Mouse (Mus musculus): Measurements from ENCODE around the gene B3gnt2. TPM values are rescaled to one million over a fixed set of nuclear protein-coding genes. Genes with fewer than 3 reads are reported as not detected.

B3gnt2 gene
- polyA plus RNA-seq, 1 experiment from 2014 or later: 6.5 TPM

- Histone ChIP-seq H3K4me2 (no peak overlapping the region), H3K9ac (no peak overlapping the region), H3K9me3 (replicated peaks) (no peaks in the 10 kb centered on the region), H3K4me3 (no peak overlapping the region), H3K27me3 (no peaks in the 10 kb centered on the region), H3K36me3 (no peaks in the 10 kb centered on the region), H3K4me1 (replicated peaks) (no peaks in the 10 kb centered on the region), H3K27ac (peak overlapping the region; percentile 31; the same call in 1 of the 2 replicates)
- 65% methylated on average over 4 of the region's 4 CpGs for whole genome bisulfite sequencing
- ATAC-seq (replicated peaks; ENCODE audit: insufficient number of reproducible peaks, insufficient read depth, low FRiP score, low read depth): no peak
Measured at GRCm38 (mm10) chr11:22763556-22764295, 97.0 kb downstream of the B3gnt2 start.

GRCm38 (mm10) chr11:22763055-22763454 is 97.7 kb downstream of the B3gnt2 start:
- Histone ChIP-seq H3K36me3 (no peaks in the 10 kb centered on the region), H3K27ac (peak overlapping the region; percentile 31; the same call in 1 of the 2 replicates), H3K4me3 (no peak overlapping the region), H3K27me3 (no peaks in the 10 kb centered on the region), H3K4me2 (no peak overlapping the region), H3K9me3 (replicated peaks) (no peaks in the 10 kb centered on the region), H3K4me1 (replicated peaks) (no peaks in the 10 kb centered on the region), H3K9ac (no peak overlapping the region)
- WGBS: 76% methylated on average over 1 of the region's 1 CpGs
- ATAC-seq (replicated peaks; ENCODE audit: insufficient number of reproducible peaks, insufficient read depth, low FRiP score, low read depth): no peak

- WGBS: 74% methylated on average over 18 of the region's 18 CpGs
- no peak overlapping the region for H3K4me2 ChIP-seq
- no peak overlapping the region for H3K4me3 ChIP-seq
- H3K4me1 ChIP-seq (replicated peaks): no peaks in the 10 kb centered on the region
- no peaks in the 10 kb centered on the region for H3K9me3 ChIP-seq (replicated peaks)
- no peak for ATAC-seq (replicated peaks; ENCODE audit: insufficient number of reproducible peaks, insufficient read depth, low FRiP score, low read depth)
- H3K27me3 ChIP-seq: no peaks in the 10 kb centered on the region
- H3K36me3 ChIP-seq: no peaks in the 10 kb centered on the region
- no peak overlapping the region for H3K9ac ChIP-seq
- H3K27ac ChIP-seq: no peak overlapping the region
Measured at GRCm38 (mm10) chr11:22762236-22762927, 98.4 kb downstream of the B3gnt2 start.

- Histone ChIP-seq H3K9ac (no peak overlapping the region), H3K4me1 (replicated peaks) (no peaks in the 10 kb centered on the region), H3K4me2 (no peak overlapping the region), H3K36me3 (no peaks in the 10 kb centered on the region), H3K4me3 (no peak overlapping the region), H3K27me3 (no peaks in the 10 kb centered on the region), H3K27ac (no peak overlapping the region), H3K9me3 (replicated peaks) (no peaks in the 10 kb centered on the region)
- 65% methylated on average over 4 of the region's 4 CpGs for WGBS
- no peak for ATAC-seq (replicated peaks; ENCODE audit: insufficient number of reproducible peaks, insufficient read depth, low FRiP score, low read depth)
Measured at GRCm38 (mm10) chr11:22759783-22760182, 101.0 kb downstream of the B3gnt2 start.

GRCm38 (mm10) chr11:22756168-22756980 is 104.4 kb downstream of the B3gnt2 start:
- Histone ChIP-seq H3K4me1 (replicated peaks) (no peaks in the 10 kb centered on the region), H3K9ac (no peak overlapping the region), H3K27me3 (no peaks in the 10 kb centered on the region), H3K36me3 (no peaks in the 10 kb centered on the region), H3K4me2 (no peak overlapping the region), H3K9me3 (replicated peaks) (no peaks in the 10 kb centered on the region), H3K4me3 (no peak overlapping the region), H3K27ac (no peak overlapping the region; the same call in 1 of the 2 replicates)
- no peak for ATAC-seq (replicated peaks; ENCODE audit: insufficient number of reproducible peaks, insufficient read depth, low FRiP score, low read depth)
- WGBS: 84% methylated on average over 3 of the region's 3 CpGs

- Histone ChIP-seq H3K4me3 (no peak overlapping the region), H3K9me3 (replicated peaks) (no peaks in the 10 kb centered on the region), H3K27ac (no peak overlapping the region), H3K4me2 (no peak overlapping the region), H3K9ac (no peak overlapping the region), H3K27me3 (no peaks in the 10 kb centered on the region), H3K36me3 (no peaks in the 10 kb centered on the region), H3K4me1 (replicated peaks) (no peaks in the 10 kb centered on the region)
- 67% methylated on average over 1 of the region's 1 CpGs for WGBS
- 0 out of 2 replicates have a peak, but pooled peaks have one; percentile 53 for ATAC-seq (replicated peaks; ENCODE audit: insufficient number of reproducible peaks, insufficient read depth, low FRiP score, low read depth)
Measured at GRCm38 (mm10) chr11:22755180-22755579, 105.6 kb downstream of the B3gnt2 start.

- no peaks in the 10 kb centered on the region for H3K27me3 ChIP-seq
- H3K4me1 ChIP-seq (replicated peaks): no peaks in the 10 kb centered on the region
- H3K9me3 ChIP-seq (replicated peaks): no peaks in the 10 kb centered on the region
- WGBS: 21% methylated on average over 5 of the region's 5 CpGs
- no peak overlapping the region for H3K4me2 ChIP-seq
- H3K9ac ChIP-seq: no peak overlapping the region
- H3K4me3 ChIP-seq: no peak overlapping the region
- no peak for ATAC-seq (replicated peaks; ENCODE audit: insufficient number of reproducible peaks, insufficient read depth, low FRiP score, low read depth)
- no peaks in the 10 kb centered on the region for H3K36me3 ChIP-seq
- H3K27ac ChIP-seq: no peak overlapping the region
Measured at GRCm38 (mm10) chr11:22752596-22752995, 108.2 kb downstream of the B3gnt2 start.

- ATAC-seq (replicated peaks; ENCODE audit: insufficient number of reproducible peaks, insufficient read depth, low FRiP score, low read depth): no peak
- H3K36me3 ChIP-seq: no peaks in the 10 kb centered on the region
- H3K27me3 ChIP-seq: no peaks in the 10 kb centered on the region
- no peak overlapping the region for H3K27ac ChIP-seq
- no peak overlapping the region for H3K9ac ChIP-seq
- WGBS: 88% methylated on average over 3 of the region's 3 CpGs
- H3K9me3 ChIP-seq (replicated peaks): no peaks in the 10 kb centered on the region
- H3K4me2 ChIP-seq: no peak overlapping the region
- H3K4me3 ChIP-seq: no peak overlapping the region
- no peaks in the 10 kb centered on the region for H3K4me1 ChIP-seq (replicated peaks)
Measured at GRCm38 (mm10) chr11:22751592-22751991, 109.2 kb downstream of the B3gnt2 start.

- no peak overlapping the region for H3K9ac ChIP-seq
- no peak overlapping the region for H3K4me3 ChIP-seq
- H3K36me3 ChIP-seq: no peaks in the 10 kb centered on the region
- H3K9me3 ChIP-seq (replicated peaks): no peaks in the 10 kb centered on the region
- WGBS: 76% methylated on average over 7 of the region's 7 CpGs
- no peak overlapping the region for H3K4me2 ChIP-seq
- H3K27ac ChIP-seq: no peak overlapping the region
- no peak for ATAC-seq (replicated peaks; ENCODE audit: insufficient number of reproducible peaks, insufficient read depth, low FRiP score, low read depth)
- no peaks in the 10 kb centered on the region for H3K27me3 ChIP-seq
- no peaks in the 10 kb centered on the region for H3K4me1 ChIP-seq (replicated peaks)
Measured at GRCm38 (mm10) chr11:22747406-22747805, 113.4 kb downstream of the B3gnt2 start.

GRCm38 (mm10) chr11:22745356-22745755 is 115.4 kb downstream of the B3gnt2 start:
- Histone ChIP-seq H3K27me3 (no peaks in the 10 kb centered on the region), H3K9me3 (replicated peaks) (no peaks in the 10 kb centered on the region), H3K27ac (no peak overlapping the region), H3K4me1 (replicated peaks) (no peaks in the 10 kb centered on the region), H3K4me2 (no peak overlapping the region), H3K4me3 (no peak overlapping the region), H3K9ac (no peak overlapping the region), H3K36me3 (no peaks in the 10 kb centered on the region)
- no peak for ATAC-seq (replicated peaks; ENCODE audit: insufficient number of reproducible peaks, insufficient read depth, low FRiP score, low read depth)

GRCm38 (mm10) chr11:22743561-22744269 is 117.0 kb downstream of the B3gnt2 start:
- Histone ChIP-seq H3K4me3 (no peak overlapping the region), H3K4me2 (no peak overlapping the region), H3K4me1 (replicated peaks) (no peaks in the 10 kb centered on the region), H3K9ac (no peak overlapping the region), H3K27me3 (no peaks in the 10 kb centered on the region), H3K9me3 (replicated peaks) (no peaks in the 10 kb centered on the region), H3K27ac (no peak overlapping the region), H3K36me3 (no peaks in the 10 kb centered on the region)
- WGBS: 81% methylated on average over 5 of the region's 5 CpGs
- ATAC-seq (replicated peaks; ENCODE audit: insufficient number of reproducible peaks, insufficient read depth, low FRiP score, low read depth): no peak
